Mouse (Mus musculus) embryo, embryonic 10.5 days (tissue): ENCODE measurements around the gene Mphosph9.

Experiments used
- DNase-seq: peaks from one replicate; pipeline ENCODE4 v3.0.0-alpha.2; 2015; ENCODE audit warnings: low spot score

Gene Mphosph9

DNA sequence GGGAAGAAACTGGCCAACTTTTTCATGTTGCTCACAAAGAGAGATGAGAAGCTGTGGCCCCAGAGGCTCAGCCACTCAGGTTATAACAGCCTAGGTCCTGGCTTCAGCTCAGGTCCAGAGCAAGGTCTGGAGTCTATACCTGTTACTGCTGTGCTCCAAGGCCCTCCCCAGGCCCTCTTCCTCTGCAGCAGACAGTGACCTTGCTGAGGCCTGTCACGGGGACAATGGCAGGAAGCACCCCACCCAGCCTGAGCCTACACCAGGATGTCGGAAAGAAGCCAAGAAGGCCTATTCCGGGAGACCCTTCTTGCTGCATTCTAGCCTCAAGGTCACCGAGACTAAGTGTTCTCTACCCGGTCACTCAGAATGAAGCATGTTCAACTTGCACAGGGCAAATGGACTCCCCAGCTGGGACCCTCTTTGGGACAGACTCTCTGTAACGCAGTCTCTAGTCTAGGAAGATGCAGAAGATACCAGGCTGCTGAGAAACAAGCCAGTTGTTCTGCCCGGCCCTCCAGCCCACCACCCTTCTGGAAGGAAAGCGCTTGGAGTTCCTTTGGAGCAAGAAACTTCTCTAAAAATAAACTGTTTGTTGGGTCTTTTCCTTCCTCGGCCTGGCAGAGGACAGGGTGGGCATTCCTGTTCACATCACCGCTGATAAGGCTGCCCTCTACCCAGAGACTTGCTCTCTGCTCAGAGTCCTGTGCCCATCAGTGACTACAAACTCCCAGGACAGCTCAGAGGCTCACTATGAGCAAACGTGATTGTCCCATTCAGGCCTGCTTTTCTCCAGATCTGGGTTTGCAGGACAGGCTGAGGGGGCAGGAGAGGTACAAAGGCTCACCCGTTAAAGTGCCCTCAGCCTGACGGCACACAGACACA lies 113.9 kb downstream of the Mphosph9 start:
- DNase-seq, result no peak

DNA sequence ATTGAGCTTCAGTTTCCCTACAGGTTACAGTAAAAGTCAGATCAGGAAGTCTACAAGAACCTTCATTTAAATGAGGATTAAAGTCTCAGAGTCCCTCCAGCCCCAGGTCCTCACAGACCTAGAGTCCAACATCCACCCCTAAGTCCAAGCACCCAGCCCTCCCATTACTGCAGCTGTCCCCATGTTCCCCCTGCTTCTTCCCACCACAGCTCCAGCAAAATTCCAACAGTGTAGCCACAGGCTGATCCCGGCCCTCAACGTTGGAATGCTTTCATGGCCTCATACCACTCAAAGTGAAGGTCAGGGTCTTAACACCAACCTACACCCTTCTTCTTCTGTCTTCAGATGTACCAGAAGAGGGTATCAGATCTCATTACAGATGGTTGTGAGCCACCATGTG lies 116.1 kb downstream of the Mphosph9 start:
- DNase-seq, result no peak

DNA sequence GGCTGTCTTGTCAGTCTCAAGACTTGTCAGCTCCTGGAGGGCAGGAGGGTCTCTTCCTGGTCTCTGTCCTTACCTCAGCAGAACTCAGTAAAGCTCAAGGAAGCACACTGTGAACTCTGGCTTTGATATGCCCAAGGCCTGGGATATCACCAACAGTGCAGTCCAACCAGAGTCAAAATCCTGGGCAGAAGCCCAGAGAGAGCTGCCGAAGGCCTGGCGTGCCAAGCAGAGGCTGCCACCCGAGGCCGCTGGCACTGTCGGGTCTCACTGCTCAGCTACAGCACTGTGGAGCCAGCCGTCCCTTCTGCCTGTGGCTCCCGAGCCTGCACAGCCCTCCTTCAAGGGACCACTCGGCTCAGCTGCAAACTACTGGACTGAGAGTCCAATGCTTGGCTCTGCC lies 116.5 kb downstream of the Mphosph9 start:
- no peak for DNase-seq

DNA sequence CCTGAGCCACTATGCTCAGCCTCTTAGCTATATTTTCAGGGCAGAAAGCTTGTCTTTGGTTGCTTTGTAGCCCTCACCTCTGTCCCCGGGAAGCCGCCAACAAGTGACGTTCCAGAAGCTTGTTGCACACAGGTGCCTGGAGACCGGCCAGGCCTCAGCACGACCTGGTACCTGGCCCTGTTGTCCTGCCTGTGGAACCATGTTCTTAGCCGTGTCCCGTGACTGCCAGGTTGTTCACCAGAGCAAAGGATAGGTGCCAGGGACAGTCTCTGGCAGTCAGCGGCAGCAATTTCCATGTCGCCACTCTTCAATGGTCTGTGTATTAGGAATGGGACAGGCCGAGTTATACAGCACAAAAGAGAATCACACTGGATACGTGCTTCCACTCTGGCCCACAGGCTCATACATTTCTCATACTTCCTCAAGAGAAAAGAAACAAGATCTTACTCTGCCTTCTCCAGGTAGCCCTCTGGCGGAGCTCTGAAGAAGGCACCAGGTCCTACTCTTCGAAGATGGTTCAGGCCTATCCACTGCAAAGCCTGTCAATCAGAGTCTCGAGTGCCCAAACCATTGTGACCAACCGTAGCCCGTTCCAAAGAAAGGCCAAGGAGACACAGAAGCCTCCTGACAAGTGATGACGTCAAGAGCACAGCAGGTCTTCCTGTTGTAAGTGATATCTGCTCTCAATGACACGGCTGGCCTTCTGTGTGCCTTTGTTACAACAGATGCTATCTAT lies 117.3 kb downstream of the Mphosph9 start:
- peak; percentile 46 for DNase-seq

DNA sequence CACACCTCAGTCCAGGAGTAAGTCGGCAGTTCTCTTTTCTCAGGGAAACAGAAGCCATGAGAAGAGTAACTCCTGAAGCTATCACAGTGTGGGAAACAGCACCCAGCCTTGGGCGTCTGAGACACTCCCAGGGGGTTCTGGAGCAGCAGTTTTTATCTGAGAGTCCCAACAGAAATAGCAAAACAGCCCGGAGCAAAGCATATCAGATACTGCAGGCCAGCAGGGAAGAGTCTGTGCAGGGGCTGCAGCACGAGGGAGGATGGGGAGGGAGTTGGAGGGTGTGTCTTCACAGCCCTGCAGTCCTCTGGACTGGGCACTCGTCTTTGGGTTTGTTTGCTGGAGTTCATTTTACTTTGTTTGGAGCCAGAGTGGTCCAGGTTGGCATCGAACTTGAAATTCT lies 117.9 kb downstream of the Mphosph9 start:
- no peak for DNase-seq

DNA sequence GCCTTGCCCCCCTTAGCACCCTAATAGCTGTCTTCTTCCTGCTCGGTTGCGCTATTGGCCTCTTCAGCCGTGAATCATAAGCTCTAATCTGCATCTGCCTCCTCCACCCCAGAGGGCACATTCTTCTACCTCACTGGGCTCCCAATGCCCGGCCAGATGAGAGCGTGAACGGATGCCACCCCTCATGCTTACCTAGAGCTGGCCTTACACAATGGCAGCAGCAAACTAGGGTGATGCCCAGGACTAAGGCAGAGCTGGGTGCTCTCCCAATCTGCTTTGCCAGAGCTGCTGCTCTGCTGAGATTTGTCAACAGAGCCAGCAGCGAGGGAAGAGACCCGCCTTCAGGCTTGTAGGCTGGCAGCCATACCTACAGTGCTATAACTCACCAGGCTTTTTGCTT lies 119.7 kb downstream of the Mphosph9 start:
- no peak for DNase-seq

DNA sequence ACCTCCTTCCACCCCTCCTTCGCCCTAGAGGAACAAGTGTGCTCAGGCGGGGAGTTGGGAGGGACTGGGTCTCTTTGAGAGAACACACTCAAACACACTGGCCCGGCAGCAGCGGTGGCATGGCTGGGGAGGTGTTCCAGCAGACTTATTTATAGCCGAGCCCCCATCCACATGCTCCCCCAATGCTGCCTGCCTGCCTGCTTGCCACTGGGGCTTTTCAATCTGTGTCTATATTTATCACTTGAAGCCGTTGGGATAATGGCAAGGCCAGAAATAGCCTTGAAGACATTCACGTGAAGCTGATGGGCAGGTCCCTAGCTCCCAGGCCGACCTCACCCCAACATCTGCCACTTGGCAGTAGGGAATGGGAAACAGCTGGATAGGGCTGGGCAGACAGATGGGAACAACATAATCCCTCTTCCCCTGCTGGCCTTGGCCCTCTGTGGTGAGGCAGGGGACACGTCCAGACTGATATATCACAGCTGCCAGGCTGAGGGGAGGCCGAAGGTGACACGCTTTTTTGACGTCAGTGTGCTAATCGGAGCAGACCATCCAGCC lies 121.2 kb downstream of the Mphosph9 start:
- DNase-seq, result peak; percentile 52

DNA sequence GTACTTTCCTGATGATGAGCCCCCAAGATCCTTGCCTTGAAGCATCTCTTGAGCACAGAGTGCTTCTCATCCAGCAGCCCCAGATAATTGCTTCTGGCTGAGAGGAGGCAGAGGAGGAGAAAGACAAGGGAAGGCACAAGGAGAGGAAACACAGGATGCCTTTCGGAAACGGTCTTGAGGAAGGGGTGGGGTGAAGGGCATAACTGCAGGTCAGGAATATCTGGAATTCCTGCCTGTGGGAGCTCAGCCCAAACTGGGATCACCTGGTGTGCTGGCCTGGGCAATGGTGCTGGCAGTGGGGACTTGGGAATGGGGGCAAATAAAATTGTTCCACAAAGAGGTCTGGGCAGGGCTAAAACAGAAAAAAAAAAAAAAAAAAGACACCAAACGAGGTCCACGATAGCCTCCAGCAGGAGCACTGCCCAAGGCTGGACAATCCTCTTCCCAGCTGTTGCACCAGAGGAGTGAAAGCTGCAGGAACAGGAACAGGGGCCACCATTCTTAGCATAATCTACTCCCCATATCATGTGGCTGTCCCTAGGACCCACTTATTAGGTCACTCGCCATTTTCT lies 121.9 kb downstream of the Mphosph9 start:
- DNase-seq, result no peak

DNA sequence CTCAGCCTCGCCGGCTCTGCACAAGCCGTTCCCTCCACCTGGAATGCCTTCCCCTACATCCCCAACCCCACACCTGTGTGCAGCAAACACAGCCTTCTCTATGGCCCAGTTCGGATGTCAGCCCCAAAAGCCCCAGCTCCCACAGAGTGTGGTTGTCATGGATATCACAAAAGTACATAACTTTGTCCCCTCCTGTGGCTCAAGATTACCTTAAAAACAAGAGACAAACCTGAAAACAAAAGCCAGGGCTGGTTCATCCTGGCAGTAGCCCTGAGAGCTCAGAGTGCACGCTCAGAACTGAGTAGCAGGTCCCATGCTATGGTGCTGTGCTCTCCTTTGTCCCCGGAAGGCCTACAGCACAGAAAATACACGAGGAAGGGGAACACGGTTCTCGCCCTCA lies 122.6 kb downstream of the Mphosph9 start:
- no peak for DNase-seq

DNA sequence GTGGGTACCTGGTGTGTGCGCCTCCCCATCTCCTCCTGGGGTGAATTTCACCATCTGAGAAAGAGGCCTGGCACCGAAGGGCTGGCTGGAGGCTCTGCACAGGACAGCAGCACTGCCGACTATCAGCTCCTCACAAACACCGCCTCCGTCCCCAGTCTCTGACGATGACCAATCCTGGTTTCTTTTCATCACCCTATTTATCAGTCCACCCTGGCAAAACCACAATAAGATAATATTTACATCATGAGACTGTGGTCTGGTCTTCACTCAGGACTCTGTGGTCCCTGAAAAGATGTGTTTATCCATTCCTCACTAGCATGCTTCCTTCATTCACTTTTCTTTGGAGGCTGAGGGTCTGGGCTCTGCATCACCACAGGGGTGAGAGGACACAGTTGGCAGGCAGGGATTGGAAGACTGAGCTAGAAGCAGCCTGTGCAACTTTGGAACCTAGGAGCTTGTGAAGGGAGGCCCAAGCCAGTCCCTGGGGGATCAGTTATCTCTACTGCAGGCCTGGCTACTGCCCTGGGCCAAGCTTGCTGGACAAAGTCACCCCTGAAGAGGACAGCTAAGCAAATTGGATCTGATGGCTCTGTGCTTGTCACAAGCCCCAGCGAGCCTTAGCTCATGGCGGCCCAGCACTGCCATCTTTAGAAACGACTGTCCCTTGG lies 123.5 kb downstream of the Mphosph9 start:
- DNase-seq, result no peak

DNA sequence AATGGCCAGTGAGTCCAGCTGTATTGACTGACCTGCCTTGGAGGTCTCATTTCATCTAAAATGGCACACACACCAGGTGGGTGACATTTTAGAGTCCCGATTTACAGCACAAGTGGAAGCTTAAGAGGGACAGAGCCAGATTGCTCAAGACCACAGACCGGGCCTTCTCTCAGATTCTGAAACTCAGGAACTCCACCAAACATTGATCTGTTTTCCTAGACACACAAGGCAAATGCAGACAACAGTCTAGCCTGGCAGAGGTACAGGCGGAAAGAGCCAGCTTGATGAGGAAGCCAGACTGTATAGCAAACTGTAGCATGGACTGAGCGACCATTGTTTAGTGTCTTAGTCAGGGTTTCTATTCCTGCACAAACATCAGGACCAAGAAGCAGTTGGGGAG lies 124.5 kb downstream of the Mphosph9 start:
- no peak for DNase-seq

DNA sequence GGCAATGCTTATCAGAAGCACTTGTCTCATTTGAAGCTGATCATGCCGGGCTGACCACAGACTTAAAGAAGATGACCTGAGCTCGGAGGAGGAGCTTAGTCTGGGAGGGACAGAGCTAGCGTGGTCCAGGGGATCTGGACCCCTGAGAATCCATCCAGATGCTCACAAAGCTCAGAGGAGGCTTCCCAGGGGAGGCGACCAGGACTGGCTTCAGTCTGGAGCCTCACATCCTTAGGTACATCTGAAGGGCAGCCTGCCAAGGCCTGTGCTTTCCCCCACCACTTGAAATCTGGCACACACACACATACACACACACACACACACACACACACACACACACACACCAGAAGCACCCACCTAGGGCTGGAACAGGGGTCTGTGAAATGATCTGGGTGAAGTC lies 125.7 kb downstream of the Mphosph9 start:
- no peak for DNase-seq

DNA sequence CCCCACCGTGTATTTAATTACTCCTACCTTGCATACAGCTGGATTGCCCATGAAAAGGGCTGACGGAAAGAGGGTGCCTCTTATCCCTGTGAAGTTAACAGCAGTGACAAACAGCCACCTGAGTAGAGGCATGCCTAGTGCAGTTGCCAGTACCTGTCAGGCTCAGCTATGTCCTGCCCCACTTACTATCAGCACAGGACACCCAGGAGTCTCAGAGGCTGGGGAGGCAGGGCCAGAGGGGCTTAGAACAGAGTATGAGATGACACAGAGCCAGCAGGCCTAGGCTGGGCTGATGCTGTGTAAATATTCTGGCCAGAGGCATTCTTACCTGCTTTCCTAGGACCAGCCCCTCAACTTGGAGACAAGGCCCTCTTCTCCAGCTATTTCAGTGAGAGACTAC lies 126.2 kb downstream of the Mphosph9 start:
- DNase-seq, result no peak
